Mouse (Mus musculus) effector memory CD4-positive, alpha-beta T cell, adult 5 months (primary cell): ENCODE measurements around the gene Bbs5. TPM values are rescaled to one million over a fixed set of nuclear protein-coding genes. Genes with fewer than 3 reads are reported as not detected.

Experiments
- polyA plus RNA-seq: library from polyadenylated mRNA; unstranded; fragments of 100-300 nt; shearing (Covaris generic); gene quantifications from one replicate; pipeline ENCODE4 v1.2.1, GENCODE M21; 2017

Gene Bbs5
- 0.67 TPM for polyA plus RNA-seq

GRCm38 (mm10) chr2:69646726-69647490, at the start of gene Bbs5:
Gene Bbs5 (plus strand): TSS chr2:69647171.

GRCm38 (mm10) chr2:69669853-69670252, 22.9 kb downstream of the Bbs5 start, which contains the start of gene Klhl41:
Gene Klhl41 (plus strand): TSS chr2:69670120.

GRCm38 (mm10) chr2:69712981-69713625, 66.1 kb downstream of the Bbs5 start, which contains the start of gene Fastkd1:
Gene Fastkd1 (minus strand): TSS chr2:69713516.

Other genes starting within 250 kb of the Bbs5 start
- gene Lrp2, start 61.1 kb upstream of the Bbs5 start, polyA plus RNA-seq = not detected
- not detected for gene Klhl41, start 22.9 kb downstream of the Bbs5 start, polyA plus RNA-seq
- 9.9 TPM for gene Fastkd1, start 66.3 kb downstream of the Bbs5 start, polyA plus RNA-seq
- 218 TPM for gene Ppig, start 75.4 kb downstream of the Bbs5 start, polyA plus RNA-seq
- 0.27 TPM for gene Ccdc173, start 142.4 kb downstream of the Bbs5 start, polyA plus RNA-seq
- gene Phospho2, start 142.5 kb downstream of the Bbs5 start, polyA plus RNA-seq = 20.6 TPM
- not detected for gene Klhl23, start 174.8 kb downstream of the Bbs5 start, polyA plus RNA-seq
- gene Ssb, start 214.4 kb downstream of the Bbs5 start, polyA plus RNA-seq = 318 TPM
- gene Mettl5, start 238.4 kb downstream of the Bbs5 start, polyA plus RNA-seq = 23.1 TPM